Mouse (Mus musculus) retina, postnatal 7 days (tissue): ENCODE measurements at regions not wholly inside any gene's neighbourhood (a gene's known extent, or its start where the extent isn't known, plus 50 kb on each side); places are given as distances from the start of the nearest gene placed in this dataset.

Experiments used
- DNase-seq: peaks from one replicate; pipeline ENCODE4 v3.0.0-alpha.2; 2012; ENCODE audit warnings: low read depth, low spot score

DNA sequence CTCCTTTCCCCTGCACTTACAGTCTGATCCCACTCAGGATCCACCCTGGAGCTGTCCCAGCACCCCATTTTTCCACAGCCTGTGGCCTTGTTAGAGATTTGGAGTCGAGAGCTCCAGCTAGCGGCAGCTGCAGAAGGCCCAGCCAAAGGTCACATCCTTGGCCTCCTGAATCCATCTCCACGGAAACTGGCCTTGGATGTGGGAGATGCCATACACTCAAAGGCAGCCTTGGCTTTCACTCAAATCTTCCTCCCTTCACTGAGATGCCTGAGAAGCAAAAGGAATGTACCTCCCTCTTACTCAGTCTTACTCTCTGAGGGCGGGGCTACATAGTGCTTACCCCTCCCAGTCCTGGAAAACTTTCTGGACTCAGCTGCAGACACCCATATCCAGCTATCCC is 56.2 kb upstream of the Ky start:
- no peak for DNase-seq

DNA sequence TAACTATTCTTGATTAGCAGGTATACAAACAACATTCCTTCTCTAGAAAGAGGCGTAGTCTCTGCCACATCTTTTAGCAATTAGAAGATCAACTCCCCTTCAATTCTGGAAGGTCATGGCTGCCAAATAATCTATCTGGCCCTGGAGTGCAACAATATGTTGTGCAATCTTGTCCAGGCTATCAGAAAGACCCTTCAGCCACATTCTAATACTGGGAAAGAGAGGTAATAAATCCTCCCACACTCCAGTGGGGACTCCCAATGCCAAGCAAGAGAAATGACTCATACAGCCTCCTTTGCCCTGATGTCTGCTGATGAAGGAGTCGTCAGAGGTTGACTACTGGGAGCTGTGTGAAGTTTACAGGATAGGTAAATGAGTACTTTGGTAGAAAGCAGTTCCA is 59.5 kb upstream of the Ky start:
- DNase-seq = no peak

DNA sequence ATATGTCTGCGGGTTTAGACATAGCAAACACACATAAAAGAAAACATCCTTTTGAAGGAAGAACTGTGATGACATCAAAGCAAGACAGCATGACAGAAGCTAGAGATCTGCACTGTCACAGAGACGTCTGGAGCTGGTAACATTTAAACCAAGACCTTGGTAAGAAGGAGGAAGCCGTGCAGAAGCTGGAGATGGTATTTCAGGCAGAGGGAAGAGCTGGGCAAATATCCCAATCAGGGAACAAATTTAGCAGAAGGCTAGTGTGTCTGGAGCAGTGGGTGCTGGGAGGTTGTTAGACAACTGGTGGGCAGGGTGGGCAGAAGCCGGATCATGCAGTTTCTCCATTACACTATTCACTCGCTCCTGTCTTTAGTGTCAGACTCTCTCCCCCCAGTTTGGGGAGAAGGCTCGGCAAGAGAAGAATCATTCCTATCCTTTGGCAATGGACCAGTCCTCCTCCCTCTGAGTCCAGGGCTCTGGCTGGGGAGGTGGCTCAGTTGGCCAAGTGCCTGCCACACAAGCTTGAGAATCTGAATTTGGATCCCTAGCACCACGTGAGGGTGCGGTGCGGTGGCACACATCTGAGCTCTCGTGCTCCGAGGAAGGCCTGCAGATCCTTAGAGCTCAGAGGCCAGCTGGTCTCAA is 63.2 kb upstream of the Ky start:
- no peak for DNase-seq

DNA sequence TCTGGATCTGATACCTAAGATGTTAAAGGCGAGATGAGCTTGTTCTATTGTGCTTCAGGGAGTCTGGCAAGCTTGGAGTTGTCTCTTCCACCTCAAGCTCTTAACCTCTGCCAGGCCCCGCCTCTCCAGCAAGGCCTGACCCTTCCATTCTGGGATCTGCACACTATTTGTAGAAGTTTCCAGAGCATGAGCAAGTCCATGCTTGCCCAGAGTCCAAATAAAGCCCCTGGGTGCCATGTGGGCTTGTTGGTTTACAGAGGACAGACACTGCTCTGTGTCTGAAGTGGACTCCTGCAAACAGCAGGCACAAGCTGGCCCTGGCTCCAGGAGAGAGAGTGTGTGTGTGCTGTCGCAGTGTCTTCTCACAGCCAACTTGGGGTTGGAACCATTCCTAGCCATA is 67.9 kb upstream of the Ky start:
- DNase-seq = no peak

DNA sequence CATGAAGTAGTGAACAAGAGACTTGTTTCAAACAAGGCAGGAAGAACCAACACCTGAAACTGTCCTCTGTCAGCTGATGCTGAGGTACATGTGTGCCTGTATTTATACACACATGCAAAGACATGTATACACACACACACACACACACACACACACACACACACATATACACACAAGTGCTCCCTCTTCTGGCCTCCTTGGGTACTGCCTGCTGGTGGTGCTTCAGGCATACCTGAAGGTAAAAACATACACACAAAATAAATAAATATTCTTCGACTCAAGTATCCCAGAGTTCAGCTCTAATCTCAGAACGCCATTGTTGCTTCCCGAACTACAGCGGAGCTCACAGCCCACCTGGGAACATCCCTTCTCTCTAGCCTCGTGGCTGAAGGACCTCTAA is 69.2 kb upstream of the Ky start:
- DNase-seq = no peak

DNA sequence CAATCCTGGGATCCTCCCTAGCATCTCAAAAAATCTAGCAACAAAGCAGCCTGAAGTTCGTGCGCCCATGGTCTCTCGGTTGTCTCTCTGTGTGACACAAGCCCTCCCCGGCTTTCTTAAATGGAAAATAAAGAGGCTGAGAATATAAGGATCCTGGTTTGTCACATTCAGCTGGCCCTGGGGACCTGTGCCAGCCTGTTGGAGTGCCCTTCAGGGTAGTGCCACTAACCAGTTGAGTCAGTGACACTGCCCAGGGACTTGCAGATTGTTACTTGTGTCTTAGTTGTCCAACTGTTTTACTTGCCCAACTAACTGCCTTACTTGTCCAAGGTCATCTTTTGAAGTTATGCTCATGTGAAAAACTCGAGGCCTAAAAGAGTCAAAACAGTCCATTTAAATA is 73.5 kb upstream of the Ephb1 start:
- DNase-seq = no peak

DNA sequence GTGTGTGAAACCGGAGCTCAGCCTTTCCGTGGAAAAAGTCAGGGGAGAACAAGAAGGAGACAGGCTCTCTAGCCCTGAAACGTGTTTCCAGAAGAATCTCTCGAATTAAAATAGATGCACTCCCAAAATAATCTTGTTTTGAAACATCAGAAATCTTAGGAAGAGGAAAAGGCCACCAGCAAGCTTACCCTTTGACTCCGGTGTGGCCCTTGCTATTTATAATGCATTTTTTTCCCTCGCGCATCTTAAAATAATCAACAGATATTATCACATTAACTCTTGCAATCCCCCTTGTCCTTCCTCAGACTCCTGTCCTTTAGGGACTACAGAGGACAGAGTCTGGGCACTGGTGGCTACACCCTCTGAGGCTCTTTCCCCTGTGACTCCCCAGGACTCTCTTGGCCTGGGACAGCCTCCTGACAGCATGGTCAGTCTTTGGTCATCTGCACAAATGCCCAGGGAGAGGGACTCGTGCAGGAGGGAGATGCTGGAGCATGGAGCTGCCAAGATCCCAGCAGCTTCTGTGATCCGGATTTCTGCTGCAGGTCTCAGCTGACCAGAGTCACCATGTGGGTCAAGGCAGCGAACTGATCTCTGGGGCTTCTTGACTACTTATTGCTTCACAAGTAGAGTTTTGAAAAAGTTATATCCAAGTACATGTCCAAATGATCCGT is 70.3 kb upstream of the Ephb1 start:
- no peak for DNase-seq

DNA sequence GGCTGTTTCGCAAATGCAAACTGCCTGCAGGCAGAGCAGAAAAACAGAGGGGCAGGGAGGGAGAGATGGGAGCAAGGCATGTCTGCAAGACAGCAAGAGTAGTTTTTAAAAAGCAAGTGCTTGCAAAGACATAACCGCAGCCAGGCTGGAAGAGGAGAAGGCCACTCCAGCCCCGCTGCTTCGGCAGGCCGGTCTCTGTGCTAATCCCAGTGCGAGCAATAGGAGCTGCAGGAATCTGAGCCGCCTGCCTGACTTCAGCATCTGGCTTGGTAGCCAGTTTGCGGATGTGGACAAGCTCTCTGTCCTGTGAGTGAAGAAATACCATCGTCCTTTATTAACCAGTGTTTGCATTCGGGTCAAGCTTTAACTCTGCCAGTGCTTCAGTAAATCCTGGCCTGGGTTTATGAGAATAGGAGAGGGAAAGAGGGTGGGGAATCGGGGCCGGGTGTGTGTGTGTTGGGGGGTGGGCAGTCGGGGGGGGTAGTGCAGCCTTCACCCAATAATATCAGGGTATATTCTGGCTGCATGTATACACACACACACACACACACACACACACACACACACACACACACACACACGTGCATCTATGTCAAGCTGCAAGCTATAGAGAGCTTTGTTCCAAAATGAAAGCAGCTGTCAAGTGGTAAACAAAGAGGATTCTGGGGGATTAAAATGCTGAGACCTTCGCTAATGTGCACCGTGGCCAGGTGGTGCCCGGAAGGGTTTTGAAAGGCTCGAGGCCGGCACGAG is 69.6 kb upstream of the Ephb1 start:
- peak; percentile 28 for DNase-seq

DNA sequence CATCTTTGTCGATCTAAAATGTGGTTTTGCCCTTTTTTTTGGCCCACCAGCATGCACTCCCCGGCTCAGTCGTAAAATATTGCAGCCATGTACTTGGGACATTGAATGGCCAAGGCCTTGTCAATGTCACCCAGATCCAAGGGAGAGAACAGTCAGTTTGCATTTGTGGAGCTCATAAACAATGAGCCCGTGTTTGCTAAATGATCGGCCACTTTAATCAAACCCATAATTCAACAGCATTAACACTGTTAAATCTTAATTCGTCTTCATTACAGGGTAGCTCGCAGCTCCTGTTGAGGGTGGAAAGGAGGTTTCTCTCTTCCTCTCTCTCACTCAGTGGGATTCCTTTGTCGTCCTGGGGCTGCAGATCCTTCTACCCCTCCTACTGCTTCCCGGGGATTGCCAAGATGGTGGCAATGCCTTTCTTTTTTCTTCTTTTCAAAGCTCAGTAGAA is 69.0 kb upstream of the Ephb1 start:
- DNase-seq = no peak

DNA sequence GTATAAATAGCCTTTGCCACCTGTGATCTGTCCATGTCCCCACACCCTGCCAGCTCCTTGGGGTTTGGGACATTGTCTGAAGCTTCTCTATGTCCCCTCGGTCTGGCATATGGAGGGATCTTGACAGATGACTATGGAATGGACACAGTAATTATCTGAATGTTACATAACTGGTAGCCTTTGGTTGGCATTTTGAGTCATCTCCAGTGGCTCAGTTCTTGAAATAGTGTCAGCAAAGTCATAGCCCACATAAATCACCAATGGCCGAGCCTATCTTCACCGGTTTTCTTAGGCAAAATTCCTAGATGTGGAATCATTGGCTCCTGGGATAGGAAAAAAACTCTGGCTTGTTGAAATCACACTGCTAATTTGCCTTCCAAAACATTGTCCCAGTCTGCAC is 67.3 kb upstream of the Ephb1 start:
- no peak for DNase-seq

DNA sequence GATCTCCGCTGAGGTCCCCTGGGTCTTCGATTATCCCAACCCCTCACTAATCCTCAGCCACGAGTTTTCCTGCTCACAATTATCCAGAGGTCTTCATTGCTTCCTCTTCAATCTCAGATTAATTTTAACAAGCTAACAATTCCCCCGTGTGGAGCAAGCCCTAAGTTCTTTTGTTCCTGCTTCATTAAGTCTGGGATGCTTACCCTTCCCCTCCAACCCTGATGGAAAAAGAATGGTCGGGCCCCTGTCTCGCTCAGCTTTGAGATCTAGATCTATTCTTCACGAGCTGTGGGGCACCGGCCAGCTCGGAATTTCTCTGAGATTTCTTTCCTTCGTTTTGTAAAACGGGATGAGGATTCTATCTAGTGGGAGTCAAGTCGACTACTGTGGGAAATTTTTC is 65.7 kb upstream of the Ephb1 start:
- no peak for DNase-seq

DNA sequence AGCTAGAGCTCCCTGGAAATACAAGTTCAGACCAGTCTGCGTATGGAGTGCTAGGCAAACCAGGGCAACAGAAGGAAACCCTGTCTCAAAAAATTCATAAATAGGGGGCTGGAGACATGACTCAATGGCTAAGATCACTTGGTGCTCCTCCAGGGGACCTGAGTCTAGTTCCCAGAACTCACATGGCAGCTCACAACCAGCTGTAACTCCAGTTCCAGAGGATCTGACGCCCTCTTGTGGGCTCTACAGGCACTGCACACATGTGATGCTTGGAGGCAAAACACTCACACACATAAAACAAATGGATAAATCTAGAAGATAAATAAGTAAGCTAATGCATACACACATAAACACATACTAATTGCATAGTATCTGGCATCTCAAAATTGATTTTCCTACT is 59.1 kb upstream of the Ephb1 start:
- DNase-seq = no peak

DNA sequence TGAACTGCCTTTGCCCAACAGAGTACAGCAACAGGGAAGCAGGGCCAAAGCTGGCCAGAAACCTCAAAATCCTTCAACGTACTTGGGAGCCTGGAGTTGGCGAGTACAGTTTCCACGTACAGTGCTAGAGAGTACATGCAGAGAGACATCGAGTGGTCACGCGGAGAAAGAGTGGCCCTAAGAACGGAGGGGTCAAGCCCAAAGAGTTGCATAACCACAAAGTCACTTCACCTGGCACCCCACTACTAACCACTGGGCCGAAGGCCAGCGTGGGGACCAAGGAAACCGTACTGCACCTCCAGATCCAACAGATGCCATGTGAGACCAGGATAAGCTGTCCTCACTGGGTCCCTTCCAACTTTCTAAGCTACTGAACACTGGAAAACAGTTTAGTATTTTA is 56.2 kb upstream of the Ephb1 start:
- DNase-seq = no peak

DNA sequence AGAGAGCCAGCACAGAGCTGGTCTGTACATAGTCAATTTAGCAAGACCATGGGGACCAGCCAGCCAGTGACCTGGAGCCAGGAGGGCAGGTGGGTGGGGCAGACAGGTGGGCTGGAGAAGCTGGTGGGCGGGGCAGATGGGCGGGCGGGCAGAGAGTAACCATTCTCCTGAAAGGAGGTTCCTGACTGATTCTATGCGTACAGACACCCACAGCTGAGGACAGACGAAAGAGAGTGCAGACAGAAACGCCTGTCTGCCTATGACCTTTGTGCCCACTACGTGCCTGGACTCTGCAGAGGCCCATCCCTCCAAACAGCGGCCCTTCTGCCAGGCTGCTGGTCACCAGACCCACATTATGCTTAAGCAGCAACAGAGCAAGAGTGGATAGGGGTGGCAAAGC is 51.5 kb upstream of the Ephb1 start:
- no peak for DNase-seq
